Mouse (Mus musculus) embryonic facial prominence, embryonic 12.5 days (tissue): ENCODE results near the gene Arpc4. TPM values are rescaled to one million over a fixed set of nuclear protein-coding genes. Genes with fewer than 3 reads are reported as not detected.

ENCODE experiments used
- ATAC-seq: fragments of 200-750 bp; cut with Nextera tagmentation; 2 replicates; pipeline ENCODE4 v1.8.0; 2017; ENCODE audit not compliant: insufficient number of reproducible peaks, insufficient read depth, low FRiP score, low TSS enrichment
- H3K27ac ChIP-seq: fragments of 300-500 bp; sonication (generic); 2 replicates; pipeline ENCODE4 v1.5.1; 2016; ENCODE audit warnings: mild to moderate bottlenecking
- H3K27me3 ChIP-seq: fragments of 300-500 bp; sonication (generic); 2 replicates; pipeline ENCODE4 v1.6.1; 2016; ENCODE audit warnings: mild to moderate bottlenecking, moderate library complexity
- H3K36me3 ChIP-seq: fragments of 300-500 bp; sonication (generic); 2 replicates; pipeline ENCODE4 v1.6.1; 2016; ENCODE audit warnings: mild to moderate bottlenecking
- H3K4me1 ChIP-seq: fragments of 300-500 bp; sonication (generic); 2 replicates; pipeline ENCODE4 v1.6.1; 2016
- H3K4me2 ChIP-seq: fragments of 300-500 bp; sonication (generic); replicated peaks from 2 replicates; pipeline ENCODE4 v1.6.1; 2016; ENCODE audit warnings: mild to moderate bottlenecking, moderate library complexity
- H3K4me3 ChIP-seq: fragments of 300-500 bp; sonication (generic); 2 replicates; pipeline ENCODE4 v1.5.1; 2016; ENCODE audit warnings: mild to moderate bottlenecking
- H3K9ac ChIP-seq: fragments of 300-500 bp; sonication (generic); 2 replicates; pipeline ENCODE4 v1.6.1; 2016; ENCODE audit warnings: mild to moderate bottlenecking, moderate library complexity
- H3K9me3 ChIP-seq: fragments of 300-500 bp; sonication (generic); 2 replicates; pipeline ENCODE4 v1.6.1; 2016; ENCODE audit warnings: mild to moderate bottlenecking, moderate library complexity
- WGBS: fragments of 180-500 bp; shearing (Covaris S2); methylation state at CpG from one replicate; pipeline ENCODE4 v1.1.7; 2016; 5-methylcytosine and 5-hydroxymethylcytosine counted together
- polyA plus RNA-seq: library from polyadenylated mRNA; unstranded; fragments of >200 nt; fragmentation: Nextera tagmentation; extraction: Ambion mirVana; gene quantifications from 2 replicates; pipeline ENCODE4 v1.2.1, GENCODE M21; 2016

Gene Arpc4
- polyA plus RNA-seq, 1 experiment from 2014 or later, result 364 TPM

DNA sequence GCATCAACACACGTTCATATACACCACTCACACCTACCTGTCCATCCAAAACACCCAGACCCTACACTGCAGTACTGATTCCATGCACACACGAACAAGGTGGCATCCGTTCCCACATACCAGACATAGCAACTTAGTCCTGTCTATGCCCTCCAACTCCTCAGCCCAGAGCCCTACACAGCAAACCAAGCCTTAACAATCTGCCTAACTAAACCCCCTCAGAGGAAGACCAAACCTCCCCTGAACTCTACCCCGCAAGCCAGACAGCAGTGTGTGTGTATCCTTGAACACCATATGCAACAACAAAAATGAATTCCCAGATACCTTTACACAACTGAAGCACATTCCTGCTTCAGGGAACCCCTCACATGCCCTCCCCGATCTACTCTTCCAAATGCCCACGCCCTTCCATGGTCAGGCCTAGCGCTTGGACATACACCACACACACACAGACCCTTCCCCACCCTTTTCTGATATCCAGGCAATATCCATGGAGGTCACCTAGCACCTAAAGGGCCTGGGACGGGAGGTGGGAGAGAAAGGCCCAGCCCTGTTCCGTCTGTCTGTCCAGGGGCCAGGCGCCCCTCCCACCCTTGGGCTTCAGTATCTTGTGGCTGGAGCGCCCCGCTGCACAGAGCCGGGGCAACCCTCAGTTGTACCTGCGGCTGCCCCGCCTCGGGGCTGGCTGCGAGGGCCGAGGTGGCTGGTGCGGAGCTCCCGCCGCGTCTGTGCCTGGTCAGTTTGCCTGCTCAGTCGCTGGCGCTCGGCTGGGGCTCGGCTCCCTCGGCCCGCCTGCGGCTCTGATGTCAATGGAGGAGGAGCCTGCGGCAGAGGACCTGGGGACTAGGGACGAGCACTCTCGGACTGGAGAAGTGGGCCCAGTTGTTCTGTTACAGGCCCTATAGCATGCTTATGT is 34.5 kb upstream of the Arpc4 start, which contains the start of gene Camk1:
TSS of gene Camk1 (minus strand) at position 808 of the 916 bp plus-strand sequence.
- Histone ChIP-seq H3K9me3 (no peaks in the 10 kb centered on the region), H3K9ac (peak within 1 kb of the TSS; percentile 93), H3K27ac (peak within 1 kb of the TSS; percentile 46), H3K4me2 (peak within 1 kb of the TSS; percentile 75), H3K27me3 (no peaks in the 10 kb centered on the region), H3K4me3 (peak within 1 kb of the TSS; percentile 61), H3K36me3 (peaks cover 24% of the 10 kb centered on the region), H3K4me1 (peaks cover 15% of the 10 kb centered on the region)
- ATAC-seq, result peak; percentile 80
- 16% methylated on average over 32 of the region's 32 CpGs for WGBS

DNA sequence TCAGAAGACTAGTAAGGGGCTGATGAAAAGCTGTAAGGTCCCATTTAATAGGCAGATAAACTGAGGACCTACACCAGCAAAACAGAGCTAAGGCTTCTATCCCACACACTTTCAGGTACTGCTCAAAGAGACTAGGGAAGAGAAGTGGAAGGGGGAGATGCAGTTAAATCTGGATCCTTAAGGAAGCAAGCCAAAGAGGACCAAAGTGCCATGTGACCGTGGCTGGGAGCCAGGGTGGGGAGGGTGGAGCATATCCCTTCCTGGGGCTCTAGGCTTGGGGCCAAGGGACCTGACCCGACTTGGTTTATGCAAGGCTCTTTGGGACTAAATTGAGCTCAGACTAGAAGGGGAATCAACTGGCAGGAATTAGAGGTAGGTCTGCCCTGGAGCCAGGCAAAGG is 33.6 kb upstream of the Arpc4 start:
- no peak for ATAC-seq
- Histone ChIP-seq H3K4me3 (no peak overlapping the region; the same call in 1 of the 2 replicates), H3K27ac (peak overlapping the region; percentile 46; the same call in 1 of the 2 replicates), H3K4me2 (peak overlapping the region; percentile 75), H3K27me3 (no peaks in the 10 kb centered on the region), H3K4me1 (peaks cover 15% of the 10 kb centered on the region), H3K9me3 (no peaks in the 10 kb centered on the region), H3K9ac (no peak overlapping the region), H3K36me3 (peaks cover 15% of the 10 kb centered on the region)
- WGBS, result 62% methylated on average over 2 of the region's 2 CpGs

DNA sequence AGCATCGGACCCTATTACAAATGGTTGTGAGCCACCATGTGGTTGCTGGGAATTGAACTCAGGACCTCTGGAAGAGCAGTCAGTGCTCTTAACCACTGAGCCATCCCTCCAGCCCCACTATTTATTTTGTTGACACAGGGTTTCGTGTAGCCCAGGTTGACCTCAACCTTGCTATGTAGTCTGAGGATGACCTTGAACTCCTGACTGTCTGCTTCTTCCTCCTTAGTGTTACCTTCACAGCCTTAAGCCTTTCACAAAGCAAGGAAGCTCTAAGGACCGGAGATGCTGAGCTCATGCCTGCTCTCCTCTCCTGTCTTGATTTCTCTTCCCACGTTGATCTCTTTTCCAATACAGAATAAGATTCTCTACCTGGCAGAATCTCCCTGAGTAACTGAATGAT is 31.0 kb upstream of the Arpc4 start:
- no peaks in the 10 kb centered on the region for H3K27me3 ChIP-seq
- H3K4me1 ChIP-seq, result peaks cover 12% of the 10 kb centered on the region
- 72% methylated on average over 4 of the region's 4 CpGs for WGBS
- H3K9ac ChIP-seq, result no peak overlapping the region
- H3K36me3 ChIP-seq, result no peaks in the 10 kb centered on the region
- no peak overlapping the region for H3K27ac ChIP-seq
- no peak for ATAC-seq
- no peak overlapping the region for H3K4me3 ChIP-seq
- H3K4me2 ChIP-seq, result no peak overlapping the region
- no peaks in the 10 kb centered on the region for H3K9me3 ChIP-seq

DNA sequence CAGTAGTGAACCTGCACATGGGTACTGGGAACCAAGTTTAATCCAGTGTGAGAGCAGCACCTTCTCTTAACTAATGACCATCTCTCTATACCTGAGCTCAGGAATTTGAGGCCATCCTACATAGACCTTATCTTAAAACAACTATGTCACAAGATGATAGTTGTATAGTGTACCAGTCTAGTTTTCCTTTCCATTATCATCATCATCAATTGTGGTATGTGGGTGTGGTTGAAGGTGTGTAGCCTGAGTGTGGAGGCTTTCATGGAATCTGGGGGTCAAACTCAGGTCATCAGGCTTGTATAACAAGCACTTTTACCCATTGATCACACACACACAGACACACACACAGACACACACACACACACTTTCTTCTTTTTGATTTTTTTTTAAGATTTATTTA is 27.4 kb upstream of the Arpc4 start:
- Histone ChIP-seq H3K27ac (no peak overlapping the region), H3K27me3 (no peaks in the 10 kb centered on the region), H3K4me2 (no peak overlapping the region), H3K4me1 (no peaks in the 10 kb centered on the region), H3K9me3 (no peaks in the 10 kb centered on the region), H3K4me3 (no peak overlapping the region), H3K36me3 (no peaks in the 10 kb centered on the region), H3K9ac (no peak overlapping the region)
- ATAC-seq, result no peak

DNA sequence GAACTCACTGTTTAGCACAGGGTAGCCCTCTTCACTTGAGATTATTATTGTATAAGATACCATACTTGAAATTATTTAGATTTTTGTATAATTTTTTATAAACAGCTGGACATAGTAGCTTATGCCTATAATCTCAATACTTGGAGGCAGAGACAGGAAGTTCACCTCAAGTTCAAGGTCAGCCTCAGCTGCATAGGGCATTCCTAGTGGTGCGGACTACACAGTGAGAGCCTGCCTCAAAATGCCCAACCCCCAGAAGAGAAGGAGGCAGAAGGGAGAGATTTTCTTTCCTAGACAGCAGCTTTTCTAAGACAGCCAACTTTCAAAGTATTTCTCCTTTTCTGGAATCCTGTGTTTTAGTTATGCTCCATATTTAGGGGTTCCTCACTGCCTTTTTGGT is 26.8 kb upstream of the Arpc4 start:
- H3K9me3 ChIP-seq, result no peaks in the 10 kb centered on the region
- H3K9ac ChIP-seq, result no peak overlapping the region
- no peak overlapping the region for H3K27ac ChIP-seq
- no peaks in the 10 kb centered on the region for H3K4me1 ChIP-seq
- no peaks in the 10 kb centered on the region for H3K36me3 ChIP-seq
- no peaks in the 10 kb centered on the region for H3K27me3 ChIP-seq
- no peak overlapping the region for H3K4me3 ChIP-seq
- no peak for ATAC-seq
- H3K4me2 ChIP-seq, result no peak overlapping the region
- 63% methylated on average over 1 of the region's 1 CpGs for WGBS

DNA sequence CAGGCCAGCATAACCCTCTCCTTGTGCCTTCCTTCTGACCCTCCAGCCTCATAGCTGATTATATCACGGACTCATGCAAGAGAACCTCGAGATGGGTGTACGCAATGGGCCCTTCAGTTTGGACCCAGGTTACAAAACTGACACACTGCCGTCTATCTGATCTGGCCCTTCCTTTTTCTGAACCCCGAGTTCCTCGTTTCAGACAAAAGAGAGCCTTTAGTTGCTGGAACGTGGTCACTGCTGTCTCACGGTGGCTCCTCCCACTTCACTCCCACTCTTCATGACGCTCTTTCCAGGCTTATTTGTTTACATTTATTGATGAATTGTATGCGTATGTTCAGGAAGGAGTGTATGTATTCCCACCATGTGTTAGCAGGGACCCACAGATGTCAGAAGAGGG is 26.3 kb upstream of the Arpc4 start:
- WGBS, result 61% methylated on average over 10 of the region's 10 CpGs
- no peak for ATAC-seq

DNA sequence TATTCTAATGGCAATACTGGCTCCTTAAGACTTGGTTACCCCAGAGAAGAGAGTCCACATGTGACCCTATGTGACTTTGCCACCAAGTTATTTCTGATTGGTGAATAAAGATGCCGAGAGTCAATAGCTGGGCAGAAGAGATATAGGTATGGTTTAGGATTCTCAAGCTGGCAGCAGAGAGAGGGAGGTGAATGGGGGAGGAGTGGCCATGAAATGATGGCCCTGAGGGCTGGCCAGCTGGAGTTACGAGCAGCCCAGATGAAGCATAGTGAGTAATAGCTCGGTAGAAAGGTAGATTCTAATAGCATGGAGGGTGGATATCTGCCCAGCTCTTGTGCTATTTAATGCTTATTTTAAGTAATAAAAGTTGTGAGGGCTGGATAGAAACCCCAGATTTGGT is 25.1 kb upstream of the Arpc4 start:
- H3K9ac ChIP-seq, result no peak overlapping the region

More for the DNA sequence above, 26.3 kb upstream of the Arpc4 start:
- Histone ChIP-seq H3K27ac (no peak overlapping the region), H3K4me3 (no peak overlapping the region), H3K36me3 (no peaks in the 10 kb centered on the region), H3K4me1 (no peaks in the 10 kb centered on the region), H3K9ac (no peak overlapping the region), H3K9me3 (no peaks in the 10 kb centered on the region), H3K4me2 (no peak overlapping the region), H3K27me3 (no peaks in the 10 kb centered on the region)

DNA sequence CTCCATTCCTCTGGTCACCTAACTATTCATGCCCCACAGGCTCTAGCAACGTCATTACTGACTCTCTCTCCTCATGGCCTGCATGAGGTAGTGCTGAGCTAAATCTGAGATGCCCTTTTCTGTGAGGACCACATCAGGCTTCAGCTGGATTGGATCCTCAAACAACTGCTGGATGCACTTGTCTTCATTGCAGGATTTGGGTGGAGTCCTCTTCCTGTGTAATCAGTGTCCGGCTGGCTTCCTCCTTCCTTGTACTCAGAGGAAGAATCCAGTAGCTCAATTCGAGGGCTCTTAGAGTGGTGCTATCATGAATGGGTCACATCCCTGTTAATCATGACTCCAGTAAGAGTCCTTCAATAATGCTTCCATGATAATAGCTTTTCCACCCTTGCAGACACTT is 24.2 kb upstream of the Arpc4 start:
- no peaks in the 10 kb centered on the region for H3K9me3 ChIP-seq
- no peak for ATAC-seq
- no peak overlapping the region for H3K9ac ChIP-seq
- H3K4me1 ChIP-seq, result no peaks in the 10 kb centered on the region
- H3K27me3 ChIP-seq, result 0 out of 2 replicates have a peak, but pooled peaks cover 3% of the 10 kb centered on the region
- no peak overlapping the region for H3K4me3 ChIP-seq
- no peak overlapping the region for H3K4me2 ChIP-seq
- H3K36me3 ChIP-seq, result no peaks in the 10 kb centered on the region
- WGBS, result 69% methylated on average over 3 of the region's 3 CpGs
- no peak overlapping the region for H3K27ac ChIP-seq

More for the DNA sequence above, 25.1 kb upstream of the Arpc4 start:
- H3K4me3 ChIP-seq, result no peak overlapping the region
- 68% methylated on average over 3 of the region's 3 CpGs for WGBS
- H3K27ac ChIP-seq, result no peak overlapping the region
- H3K27me3 ChIP-seq, result 0 out of 2 replicates have a peak, but pooled peaks cover 3% of the 10 kb centered on the region
- H3K4me2 ChIP-seq, result no peak overlapping the region
- H3K9me3 ChIP-seq, result no peaks in the 10 kb centered on the region
- no peaks in the 10 kb centered on the region for H3K36me3 ChIP-seq
- no peak for ATAC-seq
- H3K4me1 ChIP-seq, result no peaks in the 10 kb centered on the region

DNA sequence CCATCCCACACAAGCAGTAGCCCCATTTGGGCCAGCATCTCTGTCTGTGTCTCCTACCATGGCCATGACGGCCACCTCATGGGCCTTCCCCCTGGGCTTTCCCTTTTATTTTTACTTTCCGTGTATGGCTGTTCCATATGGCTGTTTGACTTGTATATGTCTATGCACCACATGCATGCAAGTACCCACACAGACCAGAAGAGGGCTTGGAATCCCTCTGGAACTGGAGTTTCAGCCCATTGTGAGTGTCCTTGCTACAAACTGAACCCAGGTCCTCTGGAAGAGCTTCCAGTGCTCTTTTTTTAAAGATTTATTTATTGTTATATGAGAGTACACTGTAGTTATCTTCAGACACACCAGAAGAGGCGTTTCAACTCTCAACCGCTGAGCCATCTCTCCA is 16.4 kb upstream of the Arpc4 start:
- H3K36me3 ChIP-seq, result no peaks in the 10 kb centered on the region
- H3K4me3 ChIP-seq, result no peak overlapping the region
- no peaks in the 10 kb centered on the region for H3K9me3 ChIP-seq
- H3K4me1 ChIP-seq, result no peaks in the 10 kb centered on the region
- 67% methylated on average over 4 of the region's 4 CpGs for WGBS
- H3K9ac ChIP-seq, result no peak overlapping the region
- H3K27me3 ChIP-seq, result 0 out of 2 replicates have a peak, but pooled peaks cover 3% of the 10 kb centered on the region
- H3K4me2 ChIP-seq, result no peak overlapping the region
- no peak for ATAC-seq
- no peak overlapping the region for H3K27ac ChIP-seq

DNA sequence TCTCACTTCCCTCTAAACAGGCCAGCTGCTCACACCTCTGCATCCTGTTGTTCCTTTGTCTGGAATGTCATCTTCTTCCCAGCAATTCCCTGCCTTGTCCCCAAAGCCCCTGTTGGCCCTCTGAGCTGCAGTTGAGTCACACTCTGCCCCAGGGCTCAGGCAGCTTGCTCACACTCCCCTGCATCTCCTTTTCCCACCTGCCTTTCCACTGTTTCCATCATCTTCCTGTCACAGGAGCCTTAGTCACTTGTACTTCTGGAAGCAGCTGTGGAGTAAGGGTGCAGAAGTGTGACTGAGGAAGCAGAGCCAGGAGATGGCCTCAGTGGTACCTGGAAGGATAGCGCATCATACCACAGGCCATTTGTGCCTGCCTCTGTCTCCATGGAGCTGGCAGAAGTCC is 15.7 kb upstream of the Arpc4 start:
- ATAC-seq, result no peak
- Histone ChIP-seq H3K9ac (no peak overlapping the region), H3K9me3 (no peaks in the 10 kb centered on the region), H3K4me1 (no peaks in the 10 kb centered on the region), H3K4me3 (no peak overlapping the region), H3K27me3 (0 out of 2 replicates have a peak, but pooled peaks cover 2% of the 10 kb centered on the region), H3K27ac (no peak overlapping the region), H3K4me2 (no peak overlapping the region), H3K36me3 (peaks cover 6% of the 10 kb centered on the region)
- 96% methylated on average over 1 of the region's 1 CpGs for WGBS

DNA sequence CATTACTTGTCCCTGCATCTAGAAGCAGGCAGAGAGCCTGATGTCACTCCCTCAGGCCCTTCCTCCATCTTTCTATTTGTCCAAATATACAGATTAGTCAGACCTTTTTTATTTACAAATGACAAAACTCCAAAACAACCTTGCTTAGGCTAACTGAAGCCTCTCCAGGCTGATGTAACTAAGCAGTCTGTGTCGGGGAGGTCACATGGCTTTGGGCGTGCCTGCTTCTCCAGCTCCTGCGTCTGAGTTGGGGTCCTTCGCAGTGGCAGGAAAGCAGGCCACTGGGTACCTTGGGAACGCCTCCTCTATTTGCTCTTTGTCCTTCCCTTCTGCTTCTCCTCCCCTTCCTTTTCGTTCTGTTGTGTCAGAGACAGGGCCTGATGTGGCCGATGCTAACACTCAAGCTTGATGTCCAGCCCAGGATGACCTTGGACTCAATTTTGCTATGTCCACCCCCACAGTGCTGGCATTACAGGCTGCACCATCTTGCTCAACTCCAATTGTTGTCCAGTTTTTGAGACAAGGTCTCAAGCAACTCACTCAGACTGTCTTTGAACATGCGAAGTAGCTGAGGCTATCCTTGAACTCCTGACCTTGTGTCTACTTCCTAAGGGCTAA is 13.3 kb upstream of the Arpc4 start:
- no peak for ATAC-seq
- WGBS, result 75% methylated on average over 8 of the region's 8 CpGs

DNA sequence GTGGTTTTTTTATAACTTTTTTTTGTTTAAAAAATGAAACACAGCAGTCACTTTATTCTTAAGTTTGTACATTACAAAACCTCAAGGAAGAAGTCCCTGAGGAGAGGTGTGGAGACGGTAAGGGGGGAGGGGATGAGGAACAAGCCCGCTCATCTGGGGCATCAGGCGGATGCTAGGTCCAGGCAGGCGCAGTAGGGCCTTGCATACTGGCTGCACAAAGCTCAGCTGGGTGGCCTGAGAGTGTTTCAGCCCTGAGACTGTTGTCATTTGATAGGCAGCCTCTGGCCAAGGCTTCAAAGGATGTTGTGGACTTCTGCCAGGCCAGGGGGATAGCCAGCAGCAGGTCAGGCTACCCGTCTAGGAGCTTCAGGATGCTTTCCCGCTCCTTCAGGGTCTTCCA is 11.3 kb upstream of the Arpc4 start:
- Histone ChIP-seq H3K9me3 (no peaks in the 10 kb centered on the region), H3K9ac (no peak overlapping the region), H3K4me3 (no peak overlapping the region), H3K4me1 (no peaks in the 10 kb centered on the region), H3K36me3 (peaks cover 45% of the 10 kb centered on the region), H3K27me3 (no peaks in the 10 kb centered on the region), H3K27ac (no peak overlapping the region), H3K4me2 (no peak overlapping the region)
- ATAC-seq, result no peak
- 87% methylated on average over 6 of the region's 6 CpGs for WGBS

More for the DNA sequence above, 13.3 kb upstream of the Arpc4 start:
- Histone ChIP-seq H3K4me2 (no peak overlapping the region), H3K4me1 (no peaks in the 10 kb centered on the region), H3K36me3 (peaks cover 25% of the 10 kb centered on the region), H3K27ac (no peak overlapping the region), H3K9me3 (no peaks in the 10 kb centered on the region), H3K4me3 (no peak overlapping the region), H3K27me3 (no peaks in the 10 kb centered on the region), H3K9ac (no peak overlapping the region)
